Mouse (Mus musculus): ENCODE results near the gene Plscr4. TPM values are rescaled to one million over a fixed set of nuclear protein-coding genes. Genes with fewer than 3 reads are reported as not detected.

Gene Plscr4
- polyA plus RNA-seq, 1 experiment, result 1.2 TPM

GRCm38 (mm10) chr9:92499710-92500410, 42.7 kb downstream of the Plscr4 start:
- Histone ChIP-seq H3K27me3 (ENCODE audit: control insufficient read depth, insufficient read depth, low read length) (no peaks in the 10 kb centered on the region; the same call in 1 of the 2 replicates), H3K36me3 (ENCODE audit: control insufficient read depth, insufficient read depth, low read length) (no peaks in the 10 kb centered on the region), H3K4me1 (replicated peaks; ENCODE audit: control insufficient read depth, insufficient read depth, low read length) (no peaks in the 10 kb centered on the region), H3K27ac (ENCODE audit: control insufficient read depth, insufficient read depth, low read length) (no peak overlapping the region), H3K4me3 (ENCODE audit: control insufficient read depth, insufficient read depth, low read length) (no peak overlapping the region)
- WGBS, result 47% methylated on average over 12 of the region's 12 CpGs
- peak; percentile 82 for DNase-seq
- TF ChIP-seq POLR2A (IDR thresholded peaks at IDR 0.05; ENCODE audit: control insufficient read depth, extremely low read depth, insufficient read depth, low read length, poor library complexity) (no peak), CTCF (IDR thresholded peaks at IDR 0.05; ENCODE audit: borderline replicate concordance, control insufficient read depth, extremely low read depth, insufficient read depth, low read length, poor library complexity) (no peak)

- Histone ChIP-seq H3K4me1 (replicated peaks; ENCODE audit: control insufficient read depth, insufficient read depth, low read length) (no peaks in the 10 kb centered on the region), H3K27ac (ENCODE audit: control insufficient read depth, insufficient read depth, low read length) (no peak overlapping the region), H3K27me3 (ENCODE audit: control insufficient read depth, insufficient read depth, low read length) (no peaks in the 10 kb centered on the region), H3K36me3 (ENCODE audit: control insufficient read depth, insufficient read depth, low read length) (no peaks in the 10 kb centered on the region), H3K4me3 (ENCODE audit: control insufficient read depth, insufficient read depth, low read length) (no peak overlapping the region)
- WGBS, result 89% methylated on average over 3 of the region's 3 CpGs
- DNase-seq, result no peak
- TF ChIP-seq CTCF (IDR thresholded peaks at IDR 0.05; ENCODE audit: borderline replicate concordance, control insufficient read depth, extremely low read depth, insufficient read depth, low read length, poor library complexity), result no peak
These were observed 47.1 kb downstream of the Plscr4 start for GRCm38 (mm10) chr9:92504256-92504655.

GRCm38 (mm10) chr9:92504889-92505288, 47.7 kb downstream of the Plscr4 start:
- H3K27me3 ChIP-seq (ENCODE audit: control insufficient read depth, insufficient read depth, low read length), result no peaks in the 10 kb centered on the region
- 49% methylated on average over 1 of the region's 1 CpGs for WGBS
- H3K4me3 ChIP-seq (ENCODE audit: control insufficient read depth, insufficient read depth, low read length), result no peak overlapping the region
- TF ChIP-seq POLR2A (IDR thresholded peaks at IDR 0.05; ENCODE audit: control insufficient read depth, extremely low read depth, insufficient read depth, low read length, poor library complexity) (no peak), CTCF (IDR thresholded peaks at IDR 0.05; ENCODE audit: borderline replicate concordance, control insufficient read depth, extremely low read depth, insufficient read depth, low read length, poor library complexity) (no peak)
- H3K36me3 ChIP-seq (ENCODE audit: control insufficient read depth, insufficient read depth, low read length), result no peaks in the 10 kb centered on the region
- DNase-seq, result no peak
- H3K27ac ChIP-seq (ENCODE audit: control insufficient read depth, insufficient read depth, low read length), result no peak overlapping the region
- H3K4me1 ChIP-seq (replicated peaks; ENCODE audit: control insufficient read depth, insufficient read depth, low read length), result no peaks in the 10 kb centered on the region

GRCm38 (mm10) chr9:92511696-92512095, 54.5 kb downstream of the Plscr4 start:
- no peaks in the 10 kb centered on the region for H3K27me3 ChIP-seq (ENCODE audit: control insufficient read depth, insufficient read depth, low read length)
- no peak overlapping the region for H3K27ac ChIP-seq (ENCODE audit: control insufficient read depth, insufficient read depth, low read length)
- no peak for TF ChIP-seq POLR2A (IDR thresholded peaks at IDR 0.05; ENCODE audit: control insufficient read depth, extremely low read depth, insufficient read depth, low read length, poor library complexity)
- no peak for TF ChIP-seq CTCF (IDR thresholded peaks at IDR 0.05; ENCODE audit: borderline replicate concordance, control insufficient read depth, extremely low read depth, insufficient read depth, low read length, poor library complexity)
- no peak overlapping the region for H3K4me3 ChIP-seq (ENCODE audit: control insufficient read depth, insufficient read depth, low read length)
- no peak for DNase-seq
- no peaks in the 10 kb centered on the region for H3K36me3 ChIP-seq (ENCODE audit: control insufficient read depth, insufficient read depth, low read length)
- no peaks in the 10 kb centered on the region for H3K4me1 ChIP-seq (replicated peaks; ENCODE audit: control insufficient read depth, insufficient read depth, low read length)

GRCm38 (mm10) chr9:92517036-92517435, 59.9 kb downstream of the Plscr4 start:
- H3K27me3 ChIP-seq (ENCODE audit: control insufficient read depth, insufficient read depth, low read length), result no peaks in the 10 kb centered on the region
- no peak overlapping the region for H3K4me3 ChIP-seq (ENCODE audit: control insufficient read depth, insufficient read depth, low read length)
- H3K4me1 ChIP-seq (replicated peaks; ENCODE audit: control insufficient read depth, insufficient read depth, low read length), result no peaks in the 10 kb centered on the region
- no peak for TF ChIP-seq POLR2A (IDR thresholded peaks at IDR 0.05; ENCODE audit: control insufficient read depth, extremely low read depth, insufficient read depth, low read length, poor library complexity)
- no peak for TF ChIP-seq CTCF (IDR thresholded peaks at IDR 0.05; ENCODE audit: borderline replicate concordance, control insufficient read depth, extremely low read depth, insufficient read depth, low read length, poor library complexity)
- WGBS, result 96% methylated on average over 12 of the region's 12 CpGs
- H3K36me3 ChIP-seq (ENCODE audit: control insufficient read depth, insufficient read depth, low read length), result no peaks in the 10 kb centered on the region
- no peak overlapping the region for H3K27ac ChIP-seq (ENCODE audit: control insufficient read depth, insufficient read depth, low read length)
- DNase-seq, result no peak

GRCm38 (mm10) chr9:92520751-92521150, 63.6 kb downstream of the Plscr4 start:
- 96% methylated on average over 10 of the region's 10 CpGs for WGBS
- no peak overlapping the region for H3K27ac ChIP-seq (ENCODE audit: control insufficient read depth, insufficient read depth, low read length)
- DNase-seq, result no peak

GRCm38 (mm10) chr9:92524506-92524905, 67.3 kb downstream of the Plscr4 start:
- no peaks in the 10 kb centered on the region for H3K4me1 ChIP-seq (replicated peaks; ENCODE audit: control insufficient read depth, insufficient read depth, low read length)
- H3K27me3 ChIP-seq (ENCODE audit: control insufficient read depth, insufficient read depth, low read length), result no peaks in the 10 kb centered on the region
- no peak overlapping the region for H3K4me3 ChIP-seq (ENCODE audit: control insufficient read depth, insufficient read depth, low read length)
- H3K36me3 ChIP-seq (ENCODE audit: control insufficient read depth, insufficient read depth, low read length), result no peaks in the 10 kb centered on the region
- 85% methylated on average over 4 of the region's 4 CpGs for WGBS
- no peak for DNase-seq
- H3K27ac ChIP-seq (ENCODE audit: control insufficient read depth, insufficient read depth, low read length), result no peak overlapping the region
- TF ChIP-seq CTCF (IDR thresholded peaks at IDR 0.05; ENCODE audit: borderline replicate concordance, control insufficient read depth, extremely low read depth, insufficient read depth, low read length, poor library complexity) (no peak), POLR2A (IDR thresholded peaks at IDR 0.05; ENCODE audit: control insufficient read depth, extremely low read depth, insufficient read depth, low read length, poor library complexity) (no peak)

More at GRCm38 (mm10) chr9:92520751-92521150, 63.6 kb downstream of the Plscr4 start:
- no peaks in the 10 kb centered on the region for H3K4me1 ChIP-seq (replicated peaks; ENCODE audit: control insufficient read depth, insufficient read depth, low read length)
- H3K36me3 ChIP-seq (ENCODE audit: control insufficient read depth, insufficient read depth, low read length), result no peaks in the 10 kb centered on the region
- no peaks in the 10 kb centered on the region for H3K27me3 ChIP-seq (ENCODE audit: control insufficient read depth, insufficient read depth, low read length)
- no peak for TF ChIP-seq POLR2A (IDR thresholded peaks at IDR 0.05; ENCODE audit: control insufficient read depth, extremely low read depth, insufficient read depth, low read length, poor library complexity)
- TF ChIP-seq CTCF (IDR thresholded peaks at IDR 0.05; ENCODE audit: borderline replicate concordance, control insufficient read depth, extremely low read depth, insufficient read depth, low read length, poor library complexity), result no peak
- no peak overlapping the region for H3K4me3 ChIP-seq (ENCODE audit: control insufficient read depth, insufficient read depth, low read length)

Data from thymus, adult 2 months (tissue).